Mouse (Mus musculus) MEL (cell line): ENCODE measurements at regions not wholly inside any gene's neighbourhood (a gene's known extent, or its start where the extent isn't known, plus 50 kb on each side); places are given as distances from the start of the nearest gene placed in this dataset.

ENCODE experiments used
- DNase-seq: peaks from one replicate; pipeline ENCODE4 v3.0.0; 2011; ENCODE audit warnings: low read depth, low spot score
- H3K27ac ChIP-seq: 2 replicates; pipeline ENCODE4 v1.5.1; 2012; ENCODE audit warnings: low read depth, mild to moderate bottlenecking, control low read depth, low read length, moderate library complexity; ENCODE audit not compliant: control insufficient read depth
- H3K27me3 ChIP-seq, 2 experiments: fragments of 150-350 bp in 1 of 2; sonication (generic) in 1 of 2; 2 replicates each; pipeline ENCODE4 v1.6.1; 2012; ENCODE audit warnings: low read length in 2 of 2, mild to moderate bottlenecking in 2 of 2, improper control_type of control experiment in 1 of 2, moderate library complexity in 1 of 2; ENCODE audit not compliant: insufficient read depth in 2 of 2, control insufficient read depth in 1 of 2
- H3K36me3 ChIP-seq, 2 experiments: 2 replicates each; pipeline ENCODE4 v1.6.1; 2012 to 2014; ENCODE audit warnings: low read length in 2 of 2, improper control_type of control experiment in 1 of 2, inconsistent platforms in 1 of 2, mild to moderate bottlenecking in 1 of 2; ENCODE audit not compliant: insufficient read depth in 2 of 2, control insufficient read depth in 1 of 2
- H3K4me1 ChIP-seq, 2 experiments: fragments of 150-350 bp in 1 of 2; sonication (generic) in 1 of 2; 2 replicates each; pipeline ENCODE4 v1.6.1; 2012; ENCODE audit warnings: low read length in 2 of 2, improper control_type of control experiment in 1 of 2, mild to moderate bottlenecking in 1 of 2; ENCODE audit not compliant: insufficient read depth in 2 of 2, control insufficient read depth in 1 of 2
- H3K4me3 ChIP-seq, 2 experiments: fragments of 150-350 bp in 1 of 2; sonication (generic) in 1 of 2; 2 replicates each; pipeline ENCODE4 v1.5.1; 2012; ENCODE audit warnings: low read depth in 2 of 2, low read length in 2 of 2, mild to moderate bottlenecking in 2 of 2, moderate library complexity in 2 of 2, control low read depth in 1 of 2, improper control_type of control experiment in 1 of 2; ENCODE audit not compliant: control insufficient read depth in 1 of 2, insufficient read depth in 1 of 2
- H3K79me2 ChIP-seq: 2 replicates; pipeline ENCODE4 v1.6.1; 2012; ENCODE audit warnings: mild to moderate bottlenecking, low read length, moderate library complexity; ENCODE audit not compliant: control insufficient read depth, poor library complexity, insufficient read depth
- H3K9ac ChIP-seq: 2 replicates; pipeline ENCODE4 v1.6.1; 2012; ENCODE audit warnings: low read depth, mild to moderate bottlenecking, control low read depth, low read length, moderate library complexity; ENCODE audit not compliant: control insufficient read depth, poor library complexity, severe bottlenecking
- H3K9me3 ChIP-seq: fragments of 150-350 bp; sonication (generic); replicated peaks from 2 replicates; pipeline ENCODE4 v1.6.1; 2012; ENCODE audit warnings: mild to moderate bottlenecking, low read length, improper control_type of control experiment, moderate library complexity; ENCODE audit not compliant: insufficient read depth
- BHLHE40 ChIP-seq: IDR thresholded peaks from 2 replicates; pipeline ENCODE4 v1.6.1; 2012; ENCODE audit warnings: low read depth, mild to moderate bottlenecking, inconsistent platforms, low read length, improper control_type of control experiment, borderline replicate concordance
- CHD2 ChIP-seq: IDR thresholded peaks from 2 replicates; pipeline ENCODE4 v1.6.1; 2011; ENCODE audit warnings: low read length, improper control_type of control experiment
- E2F4 ChIP-seq: IDR thresholded peaks from 2 replicates; pipeline ENCODE4 v1.6.1; 2011; ENCODE audit warnings: low read depth, low read length, improper control_type of control experiment, borderline replicate concordance
- ELF1 ChIP-seq: IDR thresholded peaks from 2 replicates; pipeline ENCODE4 v1.6.1; 2014; ENCODE audit warnings: low read depth, mild to moderate bottlenecking, inconsistent platforms, low read length, improper control_type of control experiment, moderate library complexity
- GABPA ChIP-seq: IDR thresholded peaks from 2 replicates; pipeline ENCODE4 v1.6.1; 2012; ENCODE audit warnings: low read depth, mild to moderate bottlenecking, inconsistent platforms, low read length, improper control_type of control experiment, moderate library complexity
- GATA1 ChIP-seq: IDR thresholded peaks from 2 replicates; pipeline ENCODE4 v1.6.1; 2011; ENCODE audit warnings: low read depth, low read length, improper control_type of control experiment
- HCFC1 ChIP-seq: IDR thresholded peaks from 2 replicates; pipeline ENCODE4 v1.6.1; 2012; ENCODE audit warnings: low read depth, mild to moderate bottlenecking, inconsistent platforms, low read length, improper control_type of control experiment, moderate library complexity
- JUND ChIP-seq: IDR thresholded peaks from 2 replicates; pipeline ENCODE4 v1.6.1; 2011; ENCODE audit warnings: low read depth, mild to moderate bottlenecking, improper control_type of control experiment, low read length
- KAT2A ChIP-seq: conservative IDR thresholded peaks from 2 replicates; pipeline ENCODE4 v1.6.1; 2012; ENCODE audit warnings: low read depth, low read length, improper control_type of control experiment, inconsistent platforms
- MAX ChIP-seq: IDR thresholded peaks from 2 replicates; pipeline ENCODE4 v1.6.1; 2011; ENCODE audit warnings: low read length, improper control_type of control experiment
- MAZ ChIP-seq: IDR thresholded peaks from 2 replicates; pipeline ENCODE4 v1.6.1; 2012; ENCODE audit warnings: low read depth, mild to moderate bottlenecking, inconsistent platforms, low read length, improper control_type of control experiment
- MXI1 ChIP-seq: IDR thresholded peaks from 2 replicates; pipeline ENCODE4 v1.6.1; 2011; ENCODE audit warnings: mild to moderate bottlenecking, low read depth, low read length, improper control_type of control experiment
- POLR2A ChIP-seq, 2 experiments: IDR thresholded peaks; 2 replicates each; pipeline ENCODE4 v1.6.1; 2011 to 2012; ENCODE audit warnings: low read length in 2 of 2, mild to moderate bottlenecking in 2 of 2, control low read depth in 1 of 2, improper control_type of control experiment in 1 of 2, low read depth in 1 of 2, moderate library complexity in 1 of 2; ENCODE audit not compliant: control insufficient read depth in 1 of 2, insufficient read depth in 1 of 2, poor library complexity in 1 of 2
- POLR2AphosphoS2 ChIP-seq: IDR thresholded peaks from 2 replicates; pipeline ENCODE4 v1.6.1; 2011; ENCODE audit warnings: low read length, improper control_type of control experiment
- RAD21 ChIP-seq: IDR thresholded peaks from 2 replicates; pipeline ENCODE4 v1.6.1; 2011; ENCODE audit warnings: mild to moderate bottlenecking, low read depth, low read length, improper control_type of control experiment
- SMC3 ChIP-seq: IDR thresholded peaks from 2 replicates; pipeline ENCODE4 v1.6.1; 2011; ENCODE audit warnings: low read depth, low read length, improper control_type of control experiment
- TAL1 ChIP-seq: IDR thresholded peaks from 2 replicates; pipeline ENCODE4 v1.6.1; 2012; ENCODE audit warnings: mild to moderate bottlenecking, inconsistent platforms, low read length, moderate library complexity, mixed read lengths
- TBP ChIP-seq: IDR thresholded peaks from 2 replicates; pipeline ENCODE4 v1.8.0; 2011; ENCODE audit warnings: low read depth, low read length, improper control_type of control experiment
- UBTF ChIP-seq: IDR thresholded peaks from 2 replicates; pipeline ENCODE4 v1.6.1; 2012; ENCODE audit warnings: low read depth, mild to moderate bottlenecking, inconsistent platforms, low read length, improper control_type of control experiment, moderate library complexity, borderline replicate concordance; ENCODE audit not compliant: insufficient read depth
- USF1 ChIP-seq: IDR thresholded peaks from 2 replicates; pipeline ENCODE4 v1.6.1; 2014; ENCODE audit warnings: low read depth, mild to moderate bottlenecking, inconsistent platforms, low read length, improper control_type of control experiment, moderate library complexity
- ZC3H11A ChIP-seq: IDR thresholded peaks from 2 replicates; pipeline ENCODE4 v1.6.1; 2012; ENCODE audit warnings: low read depth, mild to moderate bottlenecking, inconsistent platforms, low read length, improper control_type of control experiment
- ZMIZ1 ChIP-seq: IDR thresholded peaks from 2 replicates; pipeline ENCODE4 v1.6.1; 2012; ENCODE audit warnings: low read depth, mild to moderate bottlenecking, inconsistent platforms, low read length, improper control_type of control experiment, moderate library complexity
- ZNF384 ChIP-seq: IDR thresholded peaks from 2 replicates; pipeline ENCODE4 v1.6.1; 2012; ENCODE audit warnings: low read depth, mild to moderate bottlenecking, inconsistent platforms, low read length, improper control_type of control experiment

DNA sequence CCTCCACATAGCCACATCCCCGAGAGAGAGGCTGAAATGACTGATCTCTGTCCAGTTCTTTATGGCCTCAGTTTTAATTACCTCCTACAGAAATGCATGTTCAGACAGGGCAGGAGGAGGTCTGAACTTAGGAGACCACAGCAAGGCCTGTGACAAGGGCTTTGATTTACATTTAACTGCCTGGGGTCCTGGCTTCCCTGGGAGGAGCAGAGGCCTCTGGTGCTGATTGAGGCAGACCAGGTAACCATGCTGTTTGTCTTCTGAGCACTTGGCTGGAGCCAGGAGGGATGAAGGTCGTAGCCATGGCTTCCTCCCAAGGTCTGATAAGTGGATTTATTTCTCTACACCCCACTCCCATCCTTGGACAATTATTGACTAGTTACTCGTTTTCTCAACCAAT, 224.0 kb upstream of the Stt3b start:
- Histone ChIP-seq H3K4me3 (no peak overlapping the region), H3K27ac (no peak overlapping the region), H3K9me3 (no peaks in the 10 kb centered on the region), H3K79me2 (no peaks in the 10 kb centered on the region), H3K9ac (no peak overlapping the region), H3K36me3 (no peaks in the 10 kb centered on the region), H3K27me3 (no peaks in the 10 kb centered on the region), H3K4me1 (no peaks in the 10 kb centered on the region)
- DNase-seq: no peak
- TF ChIP-seq UBTF (no peak), ZMIZ1 (no peak), MAZ (no peak), JUND (no peak), CHD2 (no peak), GABPA (no peak), ELF1 (no peak), GATA1 (no peak), USF1 (no peak), RAD21 (no peak), ZNF384 (no peak)

DNA sequence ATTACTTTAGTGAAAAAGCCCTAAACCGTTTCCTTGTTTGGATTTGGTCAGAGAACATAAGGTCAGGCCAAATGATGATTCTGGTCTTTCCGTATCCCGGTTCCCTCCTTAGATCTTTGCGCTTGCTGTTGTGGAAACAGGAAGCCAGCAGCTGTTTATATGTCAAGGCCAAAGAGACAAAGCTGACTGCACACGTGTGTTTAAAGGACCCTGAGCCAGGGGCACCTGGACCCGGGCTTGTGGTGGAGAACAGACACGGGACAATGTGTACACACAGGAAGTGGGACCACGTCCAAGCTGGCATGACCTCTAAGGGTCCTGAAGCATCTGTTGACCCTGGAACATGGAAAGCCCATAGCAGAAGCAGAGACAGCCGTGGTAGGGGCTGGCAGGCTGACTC, 233.4 kb upstream of the Stt3b start:
- no peak for TF ChIP-seq ZC3H11A
- TF ChIP-seq MXI1: no peak
- TF ChIP-seq POLR2AphosphoS2: no peak
- TF ChIP-seq JUND: no peak
- no peak for TF ChIP-seq BHLHE40
- TF ChIP-seq TBP: no peak
- no peak for TF ChIP-seq E2F4
- TF ChIP-seq TAL1: no peak
- no peak for TF ChIP-seq RAD21
- TF ChIP-seq KAT2A: no peak
- no peak for TF ChIP-seq CHD2
- no peak for TF ChIP-seq GABPA
- TF ChIP-seq MAX: no peak
- no peak for TF ChIP-seq ZMIZ1
- TF ChIP-seq HCFC1: no peak
- TF ChIP-seq SMC3: no peak
- TF ChIP-seq POLR2A (IDR thresholded peaks at IDR 0.05; ENCODE audit: control insufficient read depth in 1 of 2, insufficient read depth in 1 of 2, low read depth in 1 of 2, low read length in 2 of 2, poor library complexity in 1 of 2): no peak
- no peak for TF ChIP-seq USF1
- TF ChIP-seq ELF1: no peak
- TF ChIP-seq MAZ: no peak
- Histone ChIP-seq H3K9ac (no peak overlapping the region), H3K79me2 (no peaks in the 10 kb centered on the region), H3K27me3 (no peaks in the 10 kb centered on the region), H3K9me3 (no peaks in the 10 kb centered on the region), H3K4me1 (no peaks in the 10 kb centered on the region), H3K36me3 (no peaks in the 10 kb centered on the region), H3K27ac (no peak overlapping the region), H3K4me3 (no peak overlapping the region)
- DNase-seq: no peak
